Mouse (Mus musculus) hindbrain, postnatal 0 days (tissue): ENCODE results near the gene Dhrs9. TPM values are rescaled to one million over a fixed set of nuclear protein-coding genes. Genes with fewer than 3 reads are reported as not detected.
A peak's percentile ranks its signal among the peaks of the same experiment; 100 is the strongest.

Experiments
- ATAC-seq: fragments of 200-750 bp; cut with Nextera tagmentation; 2 replicates; pipeline ENCODE4 v1.8.0; 2017; ENCODE audit warnings: mild to moderate bottlenecking, moderate TSS enrichment, moderate library complexity
- DNase-seq: peaks from one replicate; pipeline ENCODE4 v3.0.0-alpha.2; 2015; ENCODE audit warnings: low spot score
- H3K27ac ChIP-seq: fragments of 300-500 bp; sonication (generic); 2 replicates; pipeline ENCODE4 v1.5.1; 2014; ENCODE audit warnings: mild to moderate bottlenecking
- H3K27me3 ChIP-seq: fragments of 300-500 bp; sonication (generic); 2 replicates; pipeline ENCODE4 v1.6.1; 2014; ENCODE audit warnings: low read length, mixed read lengths; ENCODE audit not compliant: insufficient read depth
- H3K36me3 ChIP-seq: fragments of 300-500 bp; sonication (generic); 2 replicates; pipeline ENCODE4 v1.6.1; 2014; ENCODE audit warnings: low read length, mixed read lengths; ENCODE audit not compliant: insufficient read depth
- H3K4me1 ChIP-seq: fragments of 300-500 bp; sonication (generic); 2 replicates; pipeline ENCODE4 v1.6.1; 2014; ENCODE audit warnings: antibody characterized with exemption, low read length, mixed read lengths; ENCODE audit not compliant: insufficient read depth
- H3K4me2 ChIP-seq: fragments of 300-500 bp; sonication (generic); 2 replicates; pipeline ENCODE4 v1.6.1; 2014; ENCODE audit warnings: low read depth, mild to moderate bottlenecking, low read length, moderate library complexity, mixed read lengths
- H3K4me3 ChIP-seq: fragments of 300-500 bp; sonication (generic); 2 replicates; pipeline ENCODE4 v1.5.1; 2014; ENCODE audit warnings: low read length
- H3K9ac ChIP-seq: fragments of 300-500 bp; sonication (generic); replicated peaks from 2 replicates; pipeline ENCODE4 v1.6.1; 2014; ENCODE audit warnings: mild to moderate bottlenecking, low read length, moderate library complexity, mixed read lengths
- H3K9me3 ChIP-seq: fragments of 300-500 bp; sonication (generic); 2 replicates; pipeline ENCODE4 v1.6.1; 2016; ENCODE audit warnings: low read length, mixed read lengths
- CTCF ChIP-seq: IDR thresholded peaks from 2 replicates; pipeline ENCODE4 v1.5.1; 2016; ENCODE audit warnings: antibody characterized with exemption, control low read depth, low read depth
- WGBS: fragments of 180-500 bp; shearing (Covaris S2); extraction: QIAGEN DNeasy Blood & Tissue Kit; methylation state at CpG from one replicate; pipeline ENCODE4 v1.1.7; 2014; 5-methylcytosine and 5-hydroxymethylcytosine counted together
- polyA plus RNA-seq: library from polyadenylated mRNA; unstranded; fragments of >200 nt; fragmentation: Nextera tagmentation; extraction: Ambion mirVana; gene quantifications from 2 replicates; pipeline ENCODE4 v1.2.1, GENCODE M21; 2015
- total RNA-seq: library from RNA; depleted of rRNA; stranded (reverse); fragments of >200 nt; gene quantifications from 2 replicates; pipeline ENCODE4 v1.2.3, GENCODE M21; 2014

The Dhrs9 gene
- total and polyA plus RNA-seq, 2 experiments from 2014 or later, result not detected

DNA sequence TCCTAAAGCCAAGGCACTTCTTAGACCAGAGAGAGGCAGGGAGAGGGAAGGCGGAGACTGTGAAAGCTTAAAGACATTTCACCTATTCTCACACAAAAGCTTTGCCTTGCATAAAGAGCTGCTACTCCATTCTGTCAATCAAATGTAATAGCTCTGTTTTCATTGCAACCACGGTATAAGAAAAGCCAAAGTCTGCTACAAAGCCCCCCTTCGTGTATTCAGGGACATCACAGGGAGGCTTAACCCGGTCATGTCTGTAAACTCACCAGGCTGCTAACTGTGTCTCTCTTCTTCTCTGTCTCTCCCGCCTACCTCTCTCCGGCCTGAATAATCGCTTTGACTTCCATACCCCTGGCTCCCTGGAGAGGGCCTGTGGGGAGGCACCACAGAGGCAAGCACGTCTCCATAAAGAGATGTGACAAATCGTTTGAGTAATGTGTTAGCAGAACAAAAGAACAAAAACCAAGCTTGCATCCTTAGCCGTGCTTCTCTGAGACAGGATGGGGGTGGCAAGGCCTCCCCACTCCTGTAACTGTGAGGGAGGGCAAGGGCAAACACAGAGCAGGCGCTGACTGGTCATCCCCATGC lies 38.1 kb downstream of the Dhrs9 start:
- WGBS, result 5% methylated on average over 11 of the region's 11 CpGs
- ATAC-seq, result no peak
- Histone ChIP-seq H3K9me3 (no peaks in the 10 kb centered on the region), H3K27me3 (no peaks in the 10 kb centered on the region), H3K4me1 (no peaks in the 10 kb centered on the region), H3K36me3 (no peaks in the 10 kb centered on the region), H3K27ac (no peak overlapping the region), H3K4me3 (no peak overlapping the region), H3K4me2 (peak overlapping the region; percentile 18; the same call in 1 of the 2 replicates), H3K9ac (no peak overlapping the region)
- no peak for DNase-seq
- no peak for TF ChIP-seq CTCF

GRCm38 (mm10) chr2:69424829-69425228 lies 44.6 kb downstream of the Dhrs9 start:
- TF ChIP-seq CTCF, result no peak
- WGBS, result 58% methylated on average over 5 of the region's 5 CpGs
- Histone ChIP-seq H3K36me3 (no peaks in the 10 kb centered on the region), H3K4me2 (no peak overlapping the region), H3K9me3 (no peaks in the 10 kb centered on the region), H3K9ac (no peak overlapping the region), H3K4me1 (no peaks in the 10 kb centered on the region), H3K27me3 (no peaks in the 10 kb centered on the region), H3K4me3 (no peak overlapping the region), H3K27ac (no peak overlapping the region)
- ATAC-seq (no peak), DNase-seq (no peak)

DNA sequence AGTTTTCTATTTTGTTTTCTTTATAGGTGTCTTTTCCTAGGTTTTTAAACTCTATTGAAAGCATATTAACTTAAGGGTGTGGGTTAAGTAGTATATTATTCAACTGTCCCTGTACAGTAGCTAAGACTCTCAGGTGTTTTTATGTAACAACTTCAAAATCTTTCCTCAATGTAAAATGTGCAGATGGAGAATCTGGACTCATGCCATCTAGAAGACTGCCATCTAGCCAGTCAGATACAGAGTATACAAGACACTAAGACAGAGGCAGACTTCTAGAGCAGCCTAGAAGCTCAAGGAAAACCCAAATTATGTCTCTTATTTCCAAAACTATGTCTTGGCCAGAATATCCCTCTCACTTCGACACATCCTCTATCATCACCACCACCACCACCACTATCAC lies 45.8 kb downstream of the Dhrs9 start:
- peak; percentile 13 for DNase-seq

GRCm38 (mm10) chr2:69427141-69427540 lies 46.9 kb downstream of the Dhrs9 start:
- H3K27ac ChIP-seq, result no peak overlapping the region
- no peak for ATAC-seq
- 94% methylated on average over 10 of the region's 10 CpGs for WGBS
- no peak overlapping the region for H3K9ac ChIP-seq
- TF ChIP-seq CTCF, result no peak
- no peaks in the 10 kb centered on the region for H3K9me3 ChIP-seq
- H3K27me3 ChIP-seq, result no peaks in the 10 kb centered on the region
- no peaks in the 10 kb centered on the region for H3K4me1 ChIP-seq
- no peak for DNase-seq
- no peak overlapping the region for H3K4me3 ChIP-seq
- no peaks in the 10 kb centered on the region for H3K36me3 ChIP-seq
- no peak overlapping the region for H3K4me2 ChIP-seq

More for the DNA sequence above, 45.8 kb downstream of the Dhrs9 start:
- no peaks in the 10 kb centered on the region for H3K27me3 ChIP-seq
- H3K9ac ChIP-seq, result no peak overlapping the region
- ATAC-seq, result no peak
- no peak overlapping the region for H3K4me3 ChIP-seq
- H3K36me3 ChIP-seq, result no peaks in the 10 kb centered on the region
- no peak overlapping the region for H3K4me2 ChIP-seq
- no peak for TF ChIP-seq CTCF
- H3K9me3 ChIP-seq, result no peaks in the 10 kb centered on the region
- no peaks in the 10 kb centered on the region for H3K4me1 ChIP-seq
- WGBS, result 94% methylated on average over 1 of the region's 1 CpGs
- H3K27ac ChIP-seq, result no peak overlapping the region

DNA sequence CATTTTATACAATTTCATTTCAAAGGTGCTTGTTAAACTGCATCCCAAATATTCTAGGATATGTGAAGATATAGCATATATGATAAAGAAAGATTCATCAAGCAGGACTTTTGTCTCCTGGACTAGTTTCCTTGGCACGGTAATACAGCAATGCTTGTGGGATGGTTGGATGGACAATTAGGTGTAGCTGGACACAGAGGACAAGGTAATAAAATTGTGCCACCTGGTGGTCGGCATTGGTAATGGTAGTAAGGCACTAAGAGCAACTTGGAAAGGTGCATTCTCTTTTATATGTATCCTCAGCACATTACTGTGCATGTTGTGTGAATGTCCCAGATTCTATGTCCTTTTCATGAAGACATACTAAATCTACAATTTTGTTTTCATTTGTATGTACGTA lies 47.9 kb downstream of the Dhrs9 start:
- DNase-seq (peak; percentile 89), ATAC-seq (peak; percentile 69)
- H3K4me2 ChIP-seq, result no peak overlapping the region
- no peaks in the 10 kb centered on the region for H3K4me1 ChIP-seq
- no peaks in the 10 kb centered on the region for H3K27me3 ChIP-seq
- H3K27ac ChIP-seq, result no peak overlapping the region
- H3K9me3 ChIP-seq, result no peaks in the 10 kb centered on the region
- TF ChIP-seq CTCF, result peak; percentile 88
- H3K36me3 ChIP-seq, result no peaks in the 10 kb centered on the region
- 34% methylated on average over 3 of the region's 3 CpGs for WGBS
- H3K4me3 ChIP-seq, result no peak overlapping the region
- no peak overlapping the region for H3K9ac ChIP-seq

DNA sequence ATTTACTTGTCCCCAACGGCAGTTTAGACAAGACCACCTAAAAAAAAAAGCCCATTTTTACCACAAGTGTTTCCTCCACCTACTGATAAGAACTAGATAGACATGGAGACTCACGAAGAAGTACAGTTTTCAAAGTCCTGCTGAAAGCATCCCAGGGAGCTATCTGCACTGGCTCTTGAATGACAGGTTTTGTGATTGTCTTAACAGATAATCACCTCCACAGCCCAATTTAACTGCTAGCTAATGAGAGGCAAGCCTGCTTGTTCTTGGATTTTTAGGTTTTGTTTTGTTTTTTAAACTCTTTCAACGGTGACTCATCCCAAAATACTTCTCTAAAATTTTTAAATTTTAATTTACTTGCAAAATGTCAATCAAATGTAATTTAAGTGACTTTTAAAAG lies 61.4 kb downstream of the Dhrs9 start:
- Histone ChIP-seq H3K9me3 (no peaks in the 10 kb centered on the region), H3K4me3 (no peak overlapping the region), H3K36me3 (no peaks in the 10 kb centered on the region), H3K4me2 (no peak overlapping the region), H3K27me3 (no peaks in the 10 kb centered on the region), H3K9ac (no peak overlapping the region), H3K4me1 (no peaks in the 10 kb centered on the region), H3K27ac (no peak overlapping the region)
- DNase-seq, result no peak
- no peak for ATAC-seq
- TF ChIP-seq CTCF, result no peak
- 86% methylated on average over 3 of the region's 3 CpGs for WGBS

- no peaks in the 10 kb centered on the region for H3K27me3 ChIP-seq
- H3K36me3 ChIP-seq, result no peaks in the 10 kb centered on the region
- H3K4me3 ChIP-seq, result no peak overlapping the region
- no peaks in the 10 kb centered on the region for H3K4me1 ChIP-seq
- WGBS, result 69% methylated on average over 4 of the region's 4 CpGs
- H3K9me3 ChIP-seq, result no peaks in the 10 kb centered on the region
- DNase-seq, result peak; percentile 60
- no peak for TF ChIP-seq CTCF
- no peak overlapping the region for H3K9ac ChIP-seq
- no peak overlapping the region for H3K27ac ChIP-seq
- H3K4me2 ChIP-seq, result no peak overlapping the region
- ATAC-seq, result no peak
Measured at GRCm38 (mm10) chr2:69445896-69446472, 65.7 kb downstream of the Dhrs9 start.
